Mouse (Mus musculus) stomach, embryonic 14.5 days (tissue): ENCODE data around the gene Cfap97. TPM values are rescaled to one million over a fixed set of nuclear protein-coding genes. Genes with fewer than 3 reads are reported as not detected.

ENCODE experiments used
- microRNA-seq: library from miRNA; unstranded; fragments of <30 nt; microRNA quantifications from one replicate; pipeline ENCODE4, GENCODE M21; 2016
- polyA plus RNA-seq: library from polyadenylated mRNA; unstranded; fragments of >200 nt; fragmentation: Nextera tagmentation; extraction: Ambion mirVana; gene quantifications from 2 replicates; pipeline ENCODE4 v1.2.1, GENCODE M21; 2014

Gene Cfap97
- polyA plus RNA-seq, 1 experiment from 2014 or later = 25.2 TPM

Small RNA genes within 50 kb of the gene (microRNA-seq; reads per million reads assigned to microRNA genes)
- not detected for gene Gm23812

Other genes with a start within 250 kb of the Cfap97 start
- gene Ccdc110, start 217.2 kb upstream of the Cfap97 start, polyA plus RNA-seq = not detected in 2 replicates
- gene 1700029J07Rik, start 176.5 kb upstream of the Cfap97 start, polyA plus RNA-seq = 4.6 and 5.7 TPM in 2 replicates
- gene Ufsp2, start 176.2 kb upstream of the Cfap97 start, polyA plus RNA-seq = 85.6 and 87.2 TPM in 2 replicates
- 0.67 and 0.71 TPM in 2 replicates for gene Lrp2bp, start 152.5 kb upstream of the Cfap97 start, polyA plus RNA-seq
- gene Ankrd37, start 146.1 kb upstream of the Cfap97 start, polyA plus RNA-seq = 24.2 and 26.2 TPM in 2 replicates
- 8.8 and 9.0 TPM in 2 replicates for gene Snx25, start 388 bp downstream of the Cfap97 start, polyA plus RNA-seq
- gene Slc25a4, start 59.5 kb downstream of the Cfap97 start, polyA plus RNA-seq = 480 and 481 TPM in 2 replicates
- gene Helt, start 142.9 kb downstream of the Cfap97 start, polyA plus RNA-seq = not detected in 2 replicates